Mouse (Mus musculus) limb, embryonic 14.5 days (tissue): Measurements from ENCODE around the gene Dcaf11. TPM values are rescaled to one million over a fixed set of nuclear protein-coding genes. Genes with fewer than 3 reads are reported as not detected.

Experiments
- ATAC-seq: fragments of 200-750 bp; cut with Nextera tagmentation; 2 replicates; pipeline ENCODE4 v1.8.0; 2017; ENCODE audit warnings: low read depth, moderate number of reproducible peaks, moderate TSS enrichment; ENCODE audit not compliant: low FRiP score
- DNase-seq: peaks from one replicate; pipeline ENCODE4 v3.0.0-alpha.2; 2015; ENCODE audit warnings: low spot score
- H3K27ac ChIP-seq: fragments of 300-500 bp; sonication (generic); replicated peaks from 2 replicates; pipeline ENCODE4 v1.5.1; 2014; ENCODE audit warnings: low read depth, mild to moderate bottlenecking, low read length, moderate library complexity, mixed read lengths
- H3K27me3 ChIP-seq: fragments of 300-500 bp; sonication (generic); 2 replicates; pipeline ENCODE4 v1.6.1; 2014; ENCODE audit warnings: low read length, mixed read lengths; ENCODE audit not compliant: control insufficient read depth, insufficient read depth
- H3K36me3 ChIP-seq: fragments of 300-500 bp; sonication (generic); 2 replicates; pipeline ENCODE4 v1.6.1; 2014; ENCODE audit warnings: mild to moderate bottlenecking, low read length, moderate library complexity, mixed read lengths; ENCODE audit not compliant: control insufficient read depth, insufficient read depth
- H3K4me1 ChIP-seq: fragments of 300-500 bp; sonication (generic); 2 replicates; pipeline ENCODE4 v1.6.1; 2014; ENCODE audit warnings: antibody characterized with exemption, low read length, mixed read lengths; ENCODE audit not compliant: control insufficient read depth, insufficient read depth
- H3K4me2 ChIP-seq: fragments of 300-500 bp; sonication (generic); replicated peaks from 2 replicates; pipeline ENCODE4 v1.6.1; 2014; ENCODE audit warnings: low read depth, mild to moderate bottlenecking, low read length, moderate library complexity; ENCODE audit not compliant: severe bottlenecking
- H3K4me3 ChIP-seq: fragments of 300-500 bp; sonication (generic); replicated peaks from 2 replicates; pipeline ENCODE4 v1.5.1; 2014; ENCODE audit warnings: low read length
- H3K9ac ChIP-seq: fragments of 300-500 bp; sonication (generic); 2 replicates; pipeline ENCODE4 v1.6.1; 2014; ENCODE audit warnings: mild to moderate bottlenecking, low read depth, low read length, moderate library complexity; ENCODE audit not compliant: severe bottlenecking
- H3K9me3 ChIP-seq: fragments of 300-500 bp; sonication (generic); 2 replicates; pipeline ENCODE4 v1.6.1; 2016; ENCODE audit warnings: low read length; ENCODE audit not compliant: control insufficient read depth
- POLR2A ChIP-seq: fragments of 200-500 bp; IDR thresholded peaks from 2 replicates; pipeline ENCODE4 v1.8.0; 2012; ENCODE audit warnings: inconsistent platforms, mild to moderate bottlenecking, moderate library complexity, borderline replicate concordance; ENCODE audit not compliant: insufficient read depth, insufficient read length; ENCODE audit errors: extremely low read depth
- WGBS: fragments of 180-500 bp; shearing (Covaris S2); extraction: QIAGEN DNeasy Blood & Tissue Kit; methylation state at CpG from one replicate; pipeline ENCODE4 v1.1.7; 2014; 5-methylcytosine and 5-hydroxymethylcytosine counted together
- polyA plus RNA-seq, 2 experiments: library from polyadenylated mRNA; depleted of rRNA in 1 of 2; stranded (reverse) in 1 of 2; unstranded in 1 of 2; fragments of >200 nt; fragmentation: Nextera tagmentation in 1 of 2; extraction: Ambion mirVana in 1 of 2; gene quantifications; 2 replicates each; pipeline versions ENCODE4 v1.2.1 to v1.2.3; 2012 to 2014

Dcaf11 gene
- polyA plus RNA-seq, 2 experiments, result 53.0 to 53.8 TPM

- 43% methylated on average over 22 of the region's 22 CpGs for WGBS
- no peak for DNase-seq
- H3K9ac ChIP-seq, result 0 out of 2 replicates have a peak overlapping the region, but pooled peaks have one; percentile 12
Observed at GRCm38 (mm10) chr14:55618486-55619195, 58.8 kb downstream of the Dcaf11 start.

More at GRCm38 (mm10) chr14:55618486-55619195, 58.8 kb downstream of the Dcaf11 start:
- Histone ChIP-seq H3K27ac (no peak overlapping the region), H3K27me3 (no peaks in the 10 kb centered on the region), H3K4me2 (peak overlapping the region; percentile 39), H3K4me3 (peak overlapping the region; percentile 21), H3K36me3 (peaks cover under 1% of the 10 kb centered on the region; the same call in 1 of the 2 replicates), H3K4me1 (no peaks in the 10 kb centered on the region; the same call in 1 of the 2 replicates), H3K9me3 (no peaks in the 10 kb centered on the region)
- no peak for ATAC-seq
- TF ChIP-seq POLR2A, result no peak

Other genes starting within 250 kb of the Dcaf11 start
- 53.0 and 58.6 TPM in 2 replicates for gene Dhrs4, start 81.2 kb upstream of the Dcaf11 start, polyA plus RNA-seq (2012; rRNA removed)
- 48.4 and 60.3 TPM in 2 replicates for gene Dhrs4, start 81.2 kb upstream of the Dcaf11 start, polyA plus RNA-seq (2014; fragmentation: Nextera tagmentation; extraction: Ambion mirVana)
- gene Carmil3, start 69.4 kb upstream of the Dcaf11 start, polyA plus RNA-seq (2012; rRNA removed), result 24.8 and 28.8 TPM in 2 replicates
- 3.6 and 5.4 TPM in 2 replicates for gene Carmil3, start 69.4 kb upstream of the Dcaf11 start, polyA plus RNA-seq (2014; fragmentation: Nextera tagmentation; extraction: Ambion mirVana)
- gene Cpne6, start 49.6 kb upstream of the Dcaf11 start, polyA plus RNA-seq (2012; rRNA removed), result 0.74 and 0.83 TPM in 2 replicates
- gene Cpne6, start 49.6 kb upstream of the Dcaf11 start, polyA plus RNA-seq (2014; fragmentation: Nextera tagmentation; extraction: Ambion mirVana), result 0.47 and 0.65 TPM in 2 replicates
- gene Nrl, start 35.0 kb upstream of the Dcaf11 start, polyA plus RNA-seq (2012; rRNA removed), result 0.06 TPM in 1 of 2 replicates, not detected in the other
- not detected in 2 replicates for gene Nrl, start 35.0 kb upstream of the Dcaf11 start, polyA plus RNA-seq (2014; fragmentation: Nextera tagmentation; extraction: Ambion mirVana)
- 39.3 and 52.1 TPM in 2 replicates for gene Pck2, start 19.7 kb upstream of the Dcaf11 start, polyA plus RNA-seq (2012; rRNA removed)
- gene Pck2, start 19.7 kb upstream of the Dcaf11 start, polyA plus RNA-seq (2014; fragmentation: Nextera tagmentation; extraction: Ambion mirVana), result 22.5 and 28.0 TPM in 2 replicates
- gene A730061H03Rik, start 400 bp downstream of the Dcaf11 start, polyA plus RNA-seq (2012; rRNA removed), result 0.67 and 0.88 TPM in 2 replicates
- gene A730061H03Rik, start 400 bp downstream of the Dcaf11 start, polyA plus RNA-seq (2014; fragmentation: Nextera tagmentation; extraction: Ambion mirVana), result 0.74 and 1.7 TPM in 2 replicates
- 30.9 and 43.0 TPM in 2 replicates for gene Fitm1, start 15.6 kb downstream of the Dcaf11 start, polyA plus RNA-seq (2012; rRNA removed)
- gene Fitm1, start 15.6 kb downstream of the Dcaf11 start, polyA plus RNA-seq (2014; fragmentation: Nextera tagmentation; extraction: Ambion mirVana), result 19.1 and 26.9 TPM in 2 replicates
- 66.8 and 77.6 TPM in 2 replicates for gene Psme1, start 18.1 kb downstream of the Dcaf11 start, polyA plus RNA-seq (2012; rRNA removed)
- gene Psme1, start 18.1 kb downstream of the Dcaf11 start, polyA plus RNA-seq (2014; fragmentation: Nextera tagmentation; extraction: Ambion mirVana), result 147 and 154 TPM in 2 replicates
- gene Emc9, start 25.3 kb downstream of the Dcaf11 start, polyA plus RNA-seq (2012; rRNA removed), result 6.6 and 6.9 TPM in 2 replicates
- 6.5 and 7.0 TPM in 2 replicates for gene Emc9, start 25.3 kb downstream of the Dcaf11 start, polyA plus RNA-seq (2014; fragmentation: Nextera tagmentation; extraction: Ambion mirVana)
- gene Psme2, start 31.1 kb downstream of the Dcaf11 start, polyA plus RNA-seq (2012; rRNA removed), result 75.8 and 78.5 TPM in 2 replicates
- gene Psme2, start 31.1 kb downstream of the Dcaf11 start, polyA plus RNA-seq (2014; fragmentation: Nextera tagmentation; extraction: Ambion mirVana), result 239 and 245 TPM in 2 replicates
- 23.0 and 34.1 TPM in 2 replicates for gene Rnf31, start 31.7 kb downstream of the Dcaf11 start, polyA plus RNA-seq (2012; rRNA removed)
- gene Rnf31, start 31.7 kb downstream of the Dcaf11 start, polyA plus RNA-seq (2014; fragmentation: Nextera tagmentation; extraction: Ambion mirVana), result 13.1 and 18.1 TPM in 2 replicates
- gene Irf9, start 43.6 kb downstream of the Dcaf11 start, polyA plus RNA-seq (2012; rRNA removed), result 21.0 and 26.4 TPM in 2 replicates
- 9.8 and 11.3 TPM in 2 replicates for gene Irf9, start 43.6 kb downstream of the Dcaf11 start, polyA plus RNA-seq (2014; fragmentation: Nextera tagmentation; extraction: Ambion mirVana)
- gene Rec8, start 58.0 kb downstream of the Dcaf11 start, polyA plus RNA-seq (2012; rRNA removed), result 8.9 and 9.6 TPM in 2 replicates
- 2.4 and 2.8 TPM in 2 replicates for gene Rec8, start 58.0 kb downstream of the Dcaf11 start, polyA plus RNA-seq (2014; fragmentation: Nextera tagmentation; extraction: Ambion mirVana)
- gene Ipo4, start 76.0 kb downstream of the Dcaf11 start, polyA plus RNA-seq (2012; rRNA removed), result 185 and 239 TPM in 2 replicates
- gene Ipo4, start 76.0 kb downstream of the Dcaf11 start, polyA plus RNA-seq (2014; fragmentation: Nextera tagmentation; extraction: Ambion mirVana), result 131 and 133 TPM in 2 replicates
- gene Gm49378, start 77.9 kb downstream of the Dcaf11 start, polyA plus RNA-seq (2012; rRNA removed), result 6.8 and 12.2 TPM in 2 replicates
- gene Gm49378, start 77.9 kb downstream of the Dcaf11 start, polyA plus RNA-seq (2014; fragmentation: Nextera tagmentation; extraction: Ambion mirVana), result 1.5 and 3.7 TPM in 2 replicates
- gene Tm9sf1, start 83.8 kb downstream of the Dcaf11 start, polyA plus RNA-seq (2012; rRNA removed), result 92.3 and 128 TPM in 2 replicates
- gene Tm9sf1, start 83.8 kb downstream of the Dcaf11 start, polyA plus RNA-seq (2014; fragmentation: Nextera tagmentation; extraction: Ambion mirVana), result 111 and 116 TPM in 2 replicates
- gene Tssk4, start 90.2 kb downstream of the Dcaf11 start, polyA plus RNA-seq (2012; rRNA removed), result 2.9 and 3.3 TPM in 2 replicates
- gene Tssk4, start 90.2 kb downstream of the Dcaf11 start, polyA plus RNA-seq (2014; fragmentation: Nextera tagmentation; extraction: Ambion mirVana), result 1.2 and 1.4 TPM in 2 replicates
- 47.4 and 49.7 TPM in 2 replicates for gene Mdp1, start 100.5 kb downstream of the Dcaf11 start, polyA plus RNA-seq (2012; rRNA removed)
- gene Mdp1, start 100.5 kb downstream of the Dcaf11 start, polyA plus RNA-seq (2014; fragmentation: Nextera tagmentation; extraction: Ambion mirVana), result 53.7 and 59.1 TPM in 2 replicates
- 51.1 and 53.6 TPM in 2 replicates for gene Gmpr2, start 111.9 kb downstream of the Dcaf11 start, polyA plus RNA-seq (2012; rRNA removed)
- 53.1 and 68.5 TPM in 2 replicates for gene Gmpr2, start 111.9 kb downstream of the Dcaf11 start, polyA plus RNA-seq (2014; fragmentation: Nextera tagmentation; extraction: Ambion mirVana)
- 347 and 416 TPM in 2 replicates for gene Nedd8, start 112.1 kb downstream of the Dcaf11 start, polyA plus RNA-seq (2012; rRNA removed)
- 567 and 583 TPM in 2 replicates for gene Nedd8, start 112.1 kb downstream of the Dcaf11 start, polyA plus RNA-seq (2014; fragmentation: Nextera tagmentation; extraction: Ambion mirVana)
- gene Tinf2, start 121.8 kb downstream of the Dcaf11 start, polyA plus RNA-seq (2012; rRNA removed), result 35.9 and 38.4 TPM in 2 replicates
- gene Tinf2, start 121.8 kb downstream of the Dcaf11 start, polyA plus RNA-seq (2014; fragmentation: Nextera tagmentation; extraction: Ambion mirVana), result 34.2 and 40.1 TPM in 2 replicates
- gene Tgm1, start 153.9 kb downstream of the Dcaf11 start, polyA plus RNA-seq (2012; rRNA removed), result 15.0 and 17.7 TPM in 2 replicates
- gene Tgm1, start 153.9 kb downstream of the Dcaf11 start, polyA plus RNA-seq (2014; fragmentation: Nextera tagmentation; extraction: Ambion mirVana), result 17.0 and 21.2 TPM in 2 replicates
- gene Rabggta, start 162.3 kb downstream of the Dcaf11 start, polyA plus RNA-seq (2012; rRNA removed), result 41.7 and 53.5 TPM in 2 replicates
- gene Rabggta, start 162.3 kb downstream of the Dcaf11 start, polyA plus RNA-seq (2014; fragmentation: Nextera tagmentation; extraction: Ambion mirVana), result 20.4 and 23.0 TPM in 2 replicates
- 88.3 and 109 TPM in 2 replicates for gene Dhrs1, start 185.7 kb downstream of the Dcaf11 start, polyA plus RNA-seq (2012; rRNA removed)
- gene Dhrs1, start 185.7 kb downstream of the Dcaf11 start, polyA plus RNA-seq (2014; fragmentation: Nextera tagmentation; extraction: Ambion mirVana), result 82.0 and 89.7 TPM in 2 replicates
- gene Nop9, start 185.7 kb downstream of the Dcaf11 start, polyA plus RNA-seq (2012; rRNA removed), result 23.5 and 30.5 TPM in 2 replicates
- 37.6 and 38.1 TPM in 2 replicates for gene Nop9, start 185.7 kb downstream of the Dcaf11 start, polyA plus RNA-seq (2014; fragmentation: Nextera tagmentation; extraction: Ambion mirVana)
- 2.1 and 2.6 TPM in 2 replicates for gene Cideb, start 198.5 kb downstream of the Dcaf11 start, polyA plus RNA-seq (2012; rRNA removed)
- 0.41 and 0.46 TPM in 2 replicates for gene Cideb, start 198.5 kb downstream of the Dcaf11 start, polyA plus RNA-seq (2014; fragmentation: Nextera tagmentation; extraction: Ambion mirVana)
- 0.44 and 0.65 TPM in 2 replicates for gene Ltb4r2, start 201.4 kb downstream of the Dcaf11 start, polyA plus RNA-seq (2012; rRNA removed)
- gene Ltb4r2, start 201.4 kb downstream of the Dcaf11 start, polyA plus RNA-seq (2014; fragmentation: Nextera tagmentation; extraction: Ambion mirVana), result 0.61 and 0.74 TPM in 2 replicates
- gene Ltb4r1, start 206.0 kb downstream of the Dcaf11 start, polyA plus RNA-seq (2012; rRNA removed), result 1.1 and 1.2 TPM in 2 replicates
- 0.33 and 0.78 TPM in 2 replicates for gene Ltb4r1, start 206.0 kb downstream of the Dcaf11 start, polyA plus RNA-seq (2014; fragmentation: Nextera tagmentation; extraction: Ambion mirVana)
- 32.4 and 35.0 TPM in 2 replicates for gene Adcy4, start 224.1 kb downstream of the Dcaf11 start, polyA plus RNA-seq (2012; rRNA removed)
- 16.8 and 17.8 TPM in 2 replicates for gene Adcy4, start 224.1 kb downstream of the Dcaf11 start, polyA plus RNA-seq (2014; fragmentation: Nextera tagmentation; extraction: Ambion mirVana)
- 35.9 and 41.4 TPM in 2 replicates for gene Ripk3, start 228.9 kb downstream of the Dcaf11 start, polyA plus RNA-seq (2012; rRNA removed)
- 30.5 and 37.6 TPM in 2 replicates for gene Ripk3, start 228.9 kb downstream of the Dcaf11 start, polyA plus RNA-seq (2014; fragmentation: Nextera tagmentation; extraction: Ambion mirVana)